Mouse (Mus musculus) liver, embryonic 16.5 days (tissue): ENCODE data around the gene Mlf1. TPM values are rescaled to one million over a fixed set of nuclear protein-coding genes. Genes with fewer than 3 reads are reported as not detected.
A peak's percentile ranks its signal among the peaks of the same experiment; 100 is the strongest.

Experiments used
- ATAC-seq: fragments of 200-750 bp; cut with Nextera tagmentation; 2 replicates; pipeline ENCODE4 v1.8.0; 2017; ENCODE audit warnings: low read depth, mild to moderate bottlenecking, moderate number of reproducible peaks, moderate library complexity
- H3K27ac ChIP-seq: fragments of 300-500 bp; sonication (generic); 2 replicates; pipeline ENCODE4 v1.5.1; 2014; ENCODE audit warnings: mild to moderate bottlenecking, low read length
- H3K27me3 ChIP-seq: fragments of 300-500 bp; sonication (generic); 2 replicates; pipeline ENCODE4 v1.6.1; 2014; ENCODE audit warnings: low read depth, low read length, mixed read lengths; ENCODE audit not compliant: control insufficient read depth, insufficient read depth
- H3K36me3 ChIP-seq: fragments of 300-500 bp; sonication (generic); 2 replicates; pipeline ENCODE4 v1.6.1; 2014; ENCODE audit warnings: mild to moderate bottlenecking; ENCODE audit not compliant: control insufficient read depth, insufficient read depth
- H3K4me1 ChIP-seq: fragments of 300-500 bp; sonication (generic); 2 replicates; pipeline ENCODE4 v1.6.1; 2014; ENCODE audit warnings: low read depth, low read length, mixed read lengths; ENCODE audit not compliant: control insufficient read depth
- H3K4me2 ChIP-seq: fragments of 300-500 bp; sonication (generic); 2 replicates; pipeline ENCODE4 v1.6.1; 2014; ENCODE audit warnings: low read depth, low read length, mixed read lengths
- H3K4me3 ChIP-seq: fragments of 300-500 bp; sonication (generic); 2 replicates; pipeline ENCODE4 v1.5.1; 2014; ENCODE audit warnings: low read depth, mild to moderate bottlenecking, low read length
- H3K9ac ChIP-seq: fragments of 300-500 bp; sonication (generic); 2 replicates; pipeline ENCODE4 v1.6.1; 2014; ENCODE audit warnings: low read depth, low read length
- H3K9me3 ChIP-seq: fragments of 300-500 bp; sonication (generic); replicated peaks from 2 replicates; pipeline ENCODE4 v1.6.1; 2016; ENCODE audit warnings: low read length; ENCODE audit not compliant: control insufficient read depth
- WGBS: fragments of 180-500 bp; shearing (Covaris S2); extraction: QIAGEN DNeasy Blood & Tissue Kit; methylation state at CpG from one replicate; pipeline ENCODE4 v1.1.7; 2014; ENCODE audit not compliant: insufficient replicate concordance; 5-methylcytosine and 5-hydroxymethylcytosine counted together
- polyA plus RNA-seq: library from polyadenylated mRNA; unstranded; fragments of >200 nt; fragmentation: Nextera tagmentation; extraction: Ambion mirVana; gene quantifications from 2 replicates; pipeline ENCODE4 v1.2.1, GENCODE M21; 2015

Gene Mlf1
- polyA plus RNA-seq = 1.7 and 1.8 TPM in 2 replicates

DNA sequence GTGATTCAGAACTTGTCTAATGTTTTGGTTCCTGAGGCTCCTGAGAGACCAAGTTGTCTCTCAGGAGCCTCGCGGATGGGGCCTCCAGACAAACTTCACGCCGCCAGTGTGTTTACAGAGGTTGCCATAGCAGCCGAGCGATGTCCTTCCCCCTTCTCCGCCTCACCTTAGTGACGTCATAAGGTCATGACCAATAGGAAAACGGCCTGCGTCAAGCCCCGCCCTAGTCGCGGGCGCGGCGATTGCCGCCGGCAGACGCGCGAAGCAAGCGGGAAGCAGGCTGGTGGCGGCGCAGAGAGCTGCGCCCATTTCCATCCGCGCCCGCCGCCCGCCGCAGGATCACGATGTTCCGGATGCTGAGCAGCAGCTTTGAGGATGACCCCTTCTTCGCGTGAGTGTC lies at the start of gene Mlf1:
Gene Mlf1 (plus strand): TSS at position 226 of the 400 bp plus-strand sequence.
- Histone ChIP-seq H3K4me1 (peaks cover 6% of the 10 kb centered on the region), H3K36me3 (no peaks in the 10 kb centered on the region), H3K9ac (no peak within 1 kb of the TSS), H3K4me2 (peak within 1 kb of the TSS; percentile 61), H3K27ac (no peak within 1 kb of the TSS), H3K4me3 (peak within 1 kb of the TSS; percentile 42), H3K9me3 (no peaks in the 10 kb centered on the region), H3K27me3 (peaks cover 18% of the 10 kb centered on the region)
- under 1% methylated on average over 35 of the region's 35 CpGs for WGBS
- peak; percentile 84 for ATAC-seq

DNA sequence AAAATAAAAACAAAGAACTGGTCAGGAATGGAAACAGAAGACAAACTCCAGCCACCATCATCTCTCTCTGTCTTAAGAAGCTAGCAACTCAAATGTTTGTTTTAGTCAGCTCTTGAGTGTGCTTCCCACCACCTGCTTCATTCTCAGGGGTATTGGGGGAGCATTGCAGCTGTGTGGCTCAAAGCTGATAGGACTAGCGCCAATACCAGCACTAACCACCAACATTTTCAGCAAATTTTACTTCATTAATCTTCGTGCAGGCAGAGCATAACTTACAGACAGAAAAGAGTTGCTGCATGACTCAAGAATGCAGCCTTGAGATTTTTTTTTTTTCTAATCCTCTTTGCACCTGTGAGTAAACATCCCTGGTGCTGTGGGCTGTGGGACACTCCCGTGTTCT lies 34.3 kb upstream of the Mlf1 start:
- no peak for ATAC-seq
- WGBS = 55% methylated on average over 3 of the region's 3 CpGs
- Histone ChIP-seq H3K4me3 (no peak overlapping the region), H3K9ac (no peak overlapping the region), H3K27me3 (no peaks in the 10 kb centered on the region), H3K36me3 (no peaks in the 10 kb centered on the region), H3K4me1 (no peaks in the 10 kb centered on the region), H3K27ac (no peak overlapping the region), H3K9me3 (no peaks in the 10 kb centered on the region), H3K4me2 (no peak overlapping the region)

DNA sequence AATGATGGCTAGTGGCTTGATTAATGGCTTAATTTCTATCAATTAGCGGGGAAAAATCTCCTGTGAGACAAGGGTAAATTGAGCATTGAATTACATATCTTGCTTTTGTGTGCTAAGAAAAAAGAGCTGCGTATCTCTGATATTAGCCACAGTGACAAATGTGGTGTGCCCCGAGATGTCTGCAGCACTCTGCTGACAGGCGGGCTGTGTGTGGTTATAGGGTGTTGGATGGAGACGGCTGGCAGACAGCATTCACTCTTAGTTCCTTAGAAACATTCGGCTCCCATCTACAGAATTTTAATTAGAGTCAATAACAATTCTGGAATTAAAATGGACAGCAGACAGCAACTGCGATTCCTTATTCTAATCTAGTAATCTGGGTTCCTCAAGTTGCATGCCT lies 33.0 kb upstream of the Mlf1 start:
- Histone ChIP-seq H3K9me3 (no peaks in the 10 kb centered on the region), H3K4me1 (no peaks in the 10 kb centered on the region), H3K4me2 (no peak overlapping the region), H3K36me3 (no peaks in the 10 kb centered on the region), H3K4me3 (no peak overlapping the region), H3K9ac (no peak overlapping the region), H3K27ac (no peak overlapping the region), H3K27me3 (no peaks in the 10 kb centered on the region)
- no peak for ATAC-seq
- 65% methylated on average over 7 of the region's 7 CpGs for WGBS

DNA sequence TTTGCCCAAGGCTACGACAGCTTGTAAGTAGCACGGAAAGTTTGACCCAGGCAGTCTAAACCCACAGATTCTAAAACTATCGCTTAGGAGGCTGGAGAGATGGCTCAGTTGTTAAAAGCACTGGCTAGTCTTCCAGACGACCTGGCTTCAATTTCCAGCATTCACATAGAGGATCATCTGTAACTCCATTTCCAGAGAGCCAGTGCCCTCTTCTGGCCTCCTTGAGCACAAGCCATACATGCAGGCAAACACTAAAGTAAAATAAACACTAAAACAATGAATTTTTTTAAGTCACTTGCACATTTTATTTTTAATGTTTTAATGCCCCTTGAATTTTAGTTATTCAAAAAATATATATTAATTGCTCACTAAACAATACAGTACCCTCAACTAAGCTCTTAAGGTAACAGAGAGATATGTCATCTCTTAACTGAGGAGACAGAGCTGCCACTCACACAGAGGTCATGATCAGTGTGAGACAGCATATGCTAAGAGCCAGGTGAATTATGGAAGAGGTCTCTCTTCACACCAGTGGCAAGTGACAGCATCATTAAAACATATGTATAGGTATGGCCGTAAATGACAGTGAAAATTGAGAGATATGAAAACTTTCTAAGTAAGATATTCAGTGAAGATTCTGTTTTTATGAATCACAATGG lies 30.8 kb upstream of the Mlf1 start:
- no peaks in the 10 kb centered on the region for H3K4me1 ChIP-seq

DNA sequence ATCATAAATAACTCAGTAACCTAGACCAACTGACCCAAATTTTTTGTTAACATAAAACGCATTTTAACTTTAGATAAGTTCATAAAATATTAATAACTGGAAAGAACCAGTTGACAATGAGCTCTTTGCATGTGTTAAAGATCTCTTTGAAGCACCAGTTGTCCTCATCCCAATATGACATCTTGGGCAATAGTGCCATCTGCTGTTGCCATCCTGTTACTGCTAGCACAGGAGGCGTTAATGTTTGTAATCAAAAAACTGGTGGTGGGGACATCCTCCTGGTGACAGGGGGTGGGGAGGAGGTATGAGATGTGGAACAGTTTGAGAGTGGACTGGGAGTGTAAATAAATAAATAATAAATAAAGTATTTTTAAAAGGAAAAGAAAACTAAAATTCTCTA lies 29.3 kb upstream of the Mlf1 start:
- H3K27ac ChIP-seq = no peak overlapping the region
- H3K9ac ChIP-seq = no peak overlapping the region
- H3K4me2 ChIP-seq = no peak overlapping the region
- 8% methylated on average over 2 of the region's 2 CpGs for WGBS
- H3K9me3 ChIP-seq = no peaks in the 10 kb centered on the region
- H3K4me3 ChIP-seq = no peak overlapping the region
- no peaks in the 10 kb centered on the region for H3K4me1 ChIP-seq
- no peaks in the 10 kb centered on the region for H3K36me3 ChIP-seq
- no peak for ATAC-seq
- no peaks in the 10 kb centered on the region for H3K27me3 ChIP-seq

More for the DNA sequence above, 30.8 kb upstream of the Mlf1 start:
- H3K4me3 ChIP-seq = no peak overlapping the region
- no peak overlapping the region for H3K9ac ChIP-seq
- no peaks in the 10 kb centered on the region for H3K27me3 ChIP-seq
- H3K9me3 ChIP-seq = no peaks in the 10 kb centered on the region
- ATAC-seq = no peak
- H3K36me3 ChIP-seq = no peaks in the 10 kb centered on the region
- WGBS = 60% methylated on average over 5 of the region's 5 CpGs
- no peak overlapping the region for H3K4me2 ChIP-seq
- H3K27ac ChIP-seq = no peak overlapping the region

DNA sequence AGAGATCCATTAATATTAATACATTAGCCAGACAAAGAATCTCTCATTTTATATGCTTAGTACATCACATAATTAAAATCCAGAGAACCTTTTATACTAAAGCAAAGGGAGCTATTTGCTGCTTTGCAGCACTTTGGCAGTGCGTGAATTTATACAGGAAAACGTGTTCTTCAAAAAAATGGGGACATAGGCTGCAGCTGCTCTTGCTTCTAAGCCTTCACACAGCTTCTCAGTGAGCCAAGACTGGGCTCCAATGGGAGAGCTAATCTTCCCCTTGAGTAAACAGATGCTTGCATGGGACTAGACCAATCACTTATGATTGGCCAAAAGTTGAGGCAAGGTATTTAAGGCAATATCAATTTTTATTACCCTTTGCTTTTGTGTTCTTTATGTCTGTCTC lies 27.2 kb upstream of the Mlf1 start:
- Histone ChIP-seq H3K36me3 (no peaks in the 10 kb centered on the region), H3K27me3 (no peaks in the 10 kb centered on the region), H3K27ac (no peak overlapping the region), H3K4me1 (no peaks in the 10 kb centered on the region), H3K9me3 (no peaks in the 10 kb centered on the region), H3K9ac (no peak overlapping the region), H3K4me2 (no peak overlapping the region), H3K4me3 (no peak overlapping the region)
- no peak for ATAC-seq
- 50% methylated on average over 2 of the region's 2 CpGs for WGBS

DNA sequence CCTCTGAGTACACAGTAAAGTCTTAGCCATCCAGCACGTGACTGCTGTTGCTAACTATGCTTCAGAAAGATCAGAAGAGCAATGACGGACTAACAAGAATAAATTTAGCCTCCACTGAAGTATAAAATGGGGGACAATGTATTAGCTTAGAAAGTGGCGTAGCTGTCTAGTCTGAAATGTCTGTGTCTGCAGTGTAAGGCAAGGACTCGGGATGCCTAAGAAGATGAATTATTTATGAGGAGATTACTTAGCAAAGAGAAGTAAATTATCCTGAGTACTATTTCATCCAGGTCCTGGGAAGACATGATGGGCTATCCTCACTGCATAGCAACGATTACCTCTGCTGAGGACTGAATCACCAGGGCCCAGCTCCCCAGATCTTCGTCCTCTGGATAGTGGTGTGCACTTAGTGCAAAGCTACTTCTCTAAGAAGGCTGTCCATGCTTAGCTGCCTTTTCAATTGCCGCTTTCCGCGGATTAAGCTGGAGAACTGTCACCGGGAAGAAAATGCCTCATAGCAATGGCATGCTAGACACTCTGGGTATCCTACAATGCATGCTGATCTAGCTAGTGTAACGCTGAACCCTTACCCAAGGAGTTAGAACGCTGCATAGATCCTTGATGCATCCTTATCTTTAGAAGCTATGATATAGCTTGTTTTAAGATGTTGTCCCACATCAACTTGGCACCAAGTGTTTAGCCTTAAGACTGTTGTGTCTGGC lies 22.3 kb upstream of the Mlf1 start:
- no peak overlapping the region for H3K4me2 ChIP-seq
- H3K9ac ChIP-seq = no peak overlapping the region

DNA sequence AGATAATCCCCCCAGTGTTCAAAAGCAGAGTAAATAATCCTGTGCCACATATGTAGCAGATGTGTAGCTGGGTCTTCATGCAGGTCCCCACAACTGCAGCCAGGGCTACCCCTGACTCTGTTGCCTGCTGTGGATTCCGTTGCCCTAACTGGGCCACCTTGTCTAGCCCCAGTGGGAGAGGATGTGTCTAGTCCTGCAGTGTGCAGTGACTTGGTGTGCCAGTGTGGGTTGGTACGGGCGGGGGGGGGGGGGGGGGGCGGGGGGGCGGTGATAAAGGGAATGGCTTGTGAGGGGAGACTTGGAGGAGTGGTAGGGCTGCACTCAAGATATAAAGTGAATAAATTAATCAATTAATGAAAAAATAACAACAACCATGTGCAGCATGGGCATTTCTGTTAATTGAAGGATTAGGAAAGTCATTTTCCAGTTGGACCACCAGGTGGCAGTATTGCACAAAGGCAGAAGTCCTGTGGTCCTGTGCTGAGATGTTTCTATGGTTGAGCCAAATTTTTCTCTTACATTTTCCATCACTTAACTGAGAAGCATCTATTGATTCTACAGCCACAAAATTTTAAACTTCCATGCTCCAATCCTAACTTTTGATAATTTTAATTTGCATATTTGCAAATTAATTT lies 21.7 kb upstream of the Mlf1 start:
- Histone ChIP-seq H3K4me1 (no peaks in the 10 kb centered on the region), H3K36me3 (no peaks in the 10 kb centered on the region), H3K4me2 (no peak overlapping the region), H3K9ac (no peak overlapping the region), H3K9me3 (no peaks in the 10 kb centered on the region), H3K27me3 (no peaks in the 10 kb centered on the region), H3K4me3 (no peak overlapping the region), H3K27ac (no peak overlapping the region)
- WGBS = 39% methylated on average over 3 of the region's 5 CpGs
- ATAC-seq = no peak

More for the DNA sequence above, 22.3 kb upstream of the Mlf1 start:
- Histone ChIP-seq H3K4me3 (no peak overlapping the region), H3K36me3 (no peaks in the 10 kb centered on the region), H3K27ac (no peak overlapping the region), H3K27me3 (no peaks in the 10 kb centered on the region), H3K9me3 (no peaks in the 10 kb centered on the region), H3K4me1 (no peaks in the 10 kb centered on the region)
- ATAC-seq = no peak
- WGBS = 70% methylated on average over 12 of the region's 12 CpGs

DNA sequence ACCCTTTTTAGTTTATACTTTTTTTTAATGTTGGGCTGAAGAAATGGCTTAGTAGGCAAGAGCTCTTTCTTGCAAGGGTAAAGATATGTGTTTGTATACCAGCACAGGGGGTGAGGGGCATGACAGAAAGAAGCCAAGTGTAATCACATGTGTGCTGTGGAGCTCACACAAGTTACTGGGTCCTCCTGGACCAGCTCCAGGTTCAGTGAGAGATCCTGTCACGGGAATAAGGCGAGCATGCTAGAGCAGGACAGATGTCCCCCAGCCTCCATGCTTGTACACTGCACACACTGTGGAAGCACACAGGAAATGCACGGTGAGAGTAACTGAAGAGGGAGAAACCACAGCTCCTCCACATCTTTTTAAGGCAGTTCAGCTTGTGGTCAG lies 21.1 kb upstream of the Mlf1 start:
- Histone ChIP-seq H3K27ac (no peak overlapping the region), H3K36me3 (no peaks in the 10 kb centered on the region), H3K9me3 (no peaks in the 10 kb centered on the region), H3K4me3 (no peak overlapping the region), H3K4me1 (no peaks in the 10 kb centered on the region), H3K4me2 (no peak overlapping the region), H3K9ac (no peak overlapping the region), H3K27me3 (no peaks in the 10 kb centered on the region)
- 65% methylated on average over 3 of the region's 3 CpGs for WGBS
- no peak for ATAC-seq
